Mouse (Mus musculus) right cerebral cortex, postnatal 14 days (tissue): ENCODE data around the gene Olfr332.
"Not testable (repeated sequence)": the region's sequence is repeated elsewhere in the genome, so short reads cannot be mapped to it uniquely, and the experiment has no call there.

Experiments
- DNase-seq: peaks from one replicate; pipeline ENCODE4 v3.0.0; 2022

Gene Olfr332

GRCm38 (mm10) chr11:58492455-58492854 lies at the start of gene Olfr332:
TSS of gene Olfr332 (minus strand) at chr11:58492555.
- DNase-seq = no peak

GRCm38 (mm10) chr11:58534736-58535135 lies 42.4 kb upstream of the Olfr332 start, which contains the start of gene Olfr330:
TSS of gene Olfr330 (minus strand) at chr11:58534836.
- DNase-seq = not testable (repeated sequence)

- DNase-seq = not testable (repeated sequence)
These were observed 27.4 kb upstream of the Olfr332 start for GRCm38 (mm10) chr11:58519756-58520155.

GRCm38 (mm10) chr11:58518916-58519315 lies 26.6 kb upstream of the Olfr332 start:
- peak; percentile 69 for DNase-seq

- DNase-seq = not testable (repeated sequence)
These were observed 16.7 kb upstream of the Olfr332 start for GRCm38 (mm10) chr11:58509058-58509457.

GRCm38 (mm10) chr11:58502472-58502871 lies 10.1 kb upstream of the Olfr332 start, which contains the start of gene Olfr331:
TSS of gene Olfr331 (minus strand) at chr11:58502572.
- DNase-seq = not testable (repeated sequence)

- no peak for DNase-seq
These were observed 6.9 kb upstream of the Olfr332 start for GRCm38 (mm10) chr11:58499290-58499689.

GRCm38 (mm10) chr11:58498761-58499160 lies 6.4 kb upstream of the Olfr332 start:
- no peak for DNase-seq

GRCm38 (mm10) chr11:58462170-58462569 lies 30.2 kb downstream of the Olfr332 start, which contains the start of gene Olfr30:
TSS of gene Olfr30 (minus strand) at chr11:58462270.
- DNase-seq = no peak

- no peak for DNase-seq
These were observed 38.8 kb downstream of the Olfr332 start for GRCm38 (mm10) chr11:58453592-58453991.

- DNase-seq = no peak
These were observed 39.6 kb downstream of the Olfr332 start, which contains the start of gene Lypd9 for GRCm38 (mm10) chr11:58452759-58453158. TSS of gene Lypd9 (minus strand) at chr11:58452923.
